Mouse (Mus musculus) left cerebral cortex, adult 2 months (tissue): ENCODE data around the gene Rab11fip3. TPM values are rescaled to one million over a fixed set of nuclear protein-coding genes. Genes with fewer than 3 reads are reported as not detected.
"Not testable (repeated sequence)": the region's sequence is repeated elsewhere in the genome, so short reads cannot be mapped to it uniquely, and the experiment has no call there.

Experiments
- DNase-seq, 2 experiments: peaks; one replicate each; pipeline ENCODE4 v3.0.0; 2021 to 2022; ENCODE audit warnings: low spot score in 2 of 2, mixed read lengths in 1 of 2; ENCODE audit errors: extremely low spot score in 1 of 2
- H3K27ac ChIP-seq: fragments of 200-600 bp; 2 replicates; pipeline ENCODE4 v1.8.1; 2022
- H3K4me3 ChIP-seq: fragments of 200-600 bp; 2 replicates; pipeline ENCODE4 v1.8.1; 2022
- CTCF ChIP-seq: fragments of 200-600 bp; IDR thresholded peaks from 2 replicates; pipeline ENCODE4 v1.8.1; 2022; ENCODE audit warnings: antibody characterized with exemption, mild to moderate bottlenecking, moderate library complexity
- intact Hi-C: fragments of 180-260 bp; cut with DNase I; formaldehyde crosslinking; loops from one replicate; pipeline ENCODE4 v1.15.1; 2025
- total RNA-seq, 2 experiments: library from RNA; stranded (reverse); gene quantifications; 2 replicates each; pipeline ENCODE4 v1.2.3; 2021

Rab11fip3 gene
- total RNA-seq, 2 experiments from 2014 or later: 114 to 119 TPM

- DNase-seq: no peak
- TF ChIP-seq CTCF: no peak
- no peak overlapping the region for H3K27ac ChIP-seq
- no peak overlapping the region for H3K4me3 ChIP-seq
- intact Hi-C loops: no loop called here
Observed at GRCm38 (mm10) chr17:26110156-26110555, 40.8 kb upstream of the Rab11fip3 start.

GRCm38 (mm10) chr17:26105619-26106018 lies 36.3 kb upstream of the Rab11fip3 start:
- no peak for TF ChIP-seq CTCF
- no peak for DNase-seq
- intact Hi-C loops: no loop called here
- Histone ChIP-seq H3K27ac (no peak overlapping the region), H3K4me3 (no peak overlapping the region)

- no peak for DNase-seq
- no peak overlapping the region for H3K4me3 ChIP-seq
- no peak overlapping the region for H3K27ac ChIP-seq
- intact Hi-C loops: no loop called here
- no peak for TF ChIP-seq CTCF
Observed at GRCm38 (mm10) chr17:26101478-26101877, 32.1 kb upstream of the Rab11fip3 start.

GRCm38 (mm10) chr17:26100166-26100565 lies 30.8 kb upstream of the Rab11fip3 start:
- intact Hi-C loops: no loop called here
- no peak overlapping the region for H3K4me3 ChIP-seq
- no peak for DNase-seq
- no peak for TF ChIP-seq CTCF
- no peak overlapping the region for H3K27ac ChIP-seq

GRCm38 (mm10) chr17:26099316-26099715 lies 30.0 kb upstream of the Rab11fip3 start:
- not testable (repeated sequence) for H3K27ac ChIP-seq, H3K4me3 ChIP-seq, DNase-seq
- intact Hi-C loops: loop anchor here (10.0 kb wide), 1 partner anchor 205 kb away; no protein-coding TSS in a partner anchor
- peak; percentile 63 for TF ChIP-seq CTCF

GRCm38 (mm10) chr17:26098461-26098860 lies 29.1 kb upstream of the Rab11fip3 start:
- no peak overlapping the region for H3K4me3 ChIP-seq
- no peak for DNase-seq
- no peak for TF ChIP-seq CTCF
- H3K27ac ChIP-seq: no peak overlapping the region
- intact Hi-C loops: loop anchor here (10.0 kb wide), 1 partner anchor 204 kb away; no protein-coding TSS in a partner anchor

- peak within 1 kb of the TSS; percentile 61 for H3K4me3 ChIP-seq
- peak within 1 kb of the TSS; percentile 81 for H3K27ac ChIP-seq
- intact Hi-C loops: loop anchor here (10.0 kb wide), 1 partner anchor 200 kb away; no protein-coding TSS in a partner anchor
- TF ChIP-seq CTCF: no peak
- DNase-seq: peak; percentile 71 to 74
Observed at GRCm38 (mm10) chr17:26095121-26095740, 25.9 kb upstream of the Rab11fip3 start, which contains the start of gene Nme4. Gene Nme4, minus strand, starts transcription at chr17:26095602.

GRCm38 (mm10) chr17:26094531-26095110 lies 25.3 kb upstream of the Rab11fip3 start:
- intact Hi-C loops: loop anchor here (10.0 kb wide), 1 partner anchor 200 kb away; no protein-coding TSS in a partner anchor
- Histone ChIP-seq H3K4me3 (peak overlapping the region; percentile 61), H3K27ac (peak overlapping the region; percentile 81)
- no peak for DNase-seq
- no peak for TF ChIP-seq CTCF

- H3K27ac ChIP-seq: peak within 1 kb of the TSS; percentile 82
- intact Hi-C loops: loop anchor here (1.0 to 10.0 kb wide), 3 partner anchors 49 to 195 kb away; no protein-coding TSS in a partner anchor
- TF ChIP-seq CTCF: peak; percentile 90
Observed at GRCm38 (mm10) chr17:26089905-26090632, 20.7 kb upstream of the Rab11fip3 start, which contains the start of gene Decr2. Gene Decr2, minus strand, starts transcription at chr17:26090337.

GRCm38 (mm10) chr17:26087059-26087564 lies 17.8 kb upstream of the Rab11fip3 start:
- H3K4me3 ChIP-seq: no peak overlapping the region
- H3K27ac ChIP-seq: no peak overlapping the region
- intact Hi-C loops: no loop called here
- no peak for TF ChIP-seq CTCF
- DNase-seq: no peak

More at GRCm38 (mm10) chr17:26089905-26090632, 20.7 kb upstream of the Rab11fip3 start, which contains the start of gene Decr2:
- peak within 1 kb of the TSS; percentile 58 for H3K4me3 ChIP-seq
- DNase-seq: peak; percentile 85

GRCm38 (mm10) chr17:26080867-26081266 lies 11.5 kb upstream of the Rab11fip3 start:
- no peak overlapping the region for H3K27ac ChIP-seq
- no peak for DNase-seq
- intact Hi-C loops: no loop called here
- no peak for TF ChIP-seq CTCF
- no peak overlapping the region for H3K4me3 ChIP-seq
